Mouse (Mus musculus): ENCODE measurements around the gene Paox. TPM values are rescaled to one million over a fixed set of nuclear protein-coding genes. Genes with fewer than 3 reads are reported as not detected.

Paox gene
- polyA plus RNA-seq, 1 experiment: 5.1 TPM

DNA sequence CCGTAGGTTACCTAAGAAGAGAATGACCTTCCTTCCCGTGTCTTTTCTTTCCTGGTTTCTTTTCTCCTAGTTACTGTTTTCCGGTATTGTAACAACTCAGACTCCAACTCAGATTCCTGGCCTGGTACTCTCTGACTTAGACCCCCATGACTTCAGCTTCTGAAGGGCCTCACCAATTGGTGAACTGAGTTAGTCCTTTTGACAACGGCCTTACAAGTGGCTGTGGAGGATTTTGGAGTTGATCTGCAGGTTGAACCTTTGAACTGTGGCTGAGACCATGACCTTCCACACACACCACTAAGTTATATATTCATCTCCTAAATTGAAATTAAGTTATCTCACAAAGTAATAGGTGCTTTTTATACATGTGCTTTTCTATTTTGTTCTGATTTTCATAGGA is 68.6 kb downstream of the Paox start:
- TF ChIP-seq POLR2A (IDR thresholded peaks at IDR 0.05; ENCODE audit: borderline replicate concordance, extremely low read depth, insufficient read depth, insufficient read length, poor library complexity, severe bottlenecking) (no peak), CTCF (IDR thresholded peaks at IDR 0.05; ENCODE audit: borderline replicate concordance, extremely low read depth, insufficient read depth, insufficient read length) (no peak)
- no peak for DNase-seq (ENCODE audit: low read depth)

Other genes starting within 250 kb of the Paox start
- gene Kndc1, start 221.1 kb upstream of the Paox start, polyA plus RNA-seq (2012; rRNA removed): 17.0 and 33.3 TPM in 2 replicates
- not detected in 2 replicates for gene Utf1, start 172.0 kb upstream of the Paox start, polyA plus RNA-seq (2012; rRNA removed)
- gene 6430531B16Rik, start 137.0 kb upstream of the Paox start, polyA plus RNA-seq (2012; rRNA removed): 0.55 and 0.76 TPM in 2 replicates
- 12.7 and 14.7 TPM in 2 replicates for gene Adam8, start 123.2 kb upstream of the Paox start, polyA plus RNA-seq (2012; rRNA removed)
- gene Zfp511, start 79.4 kb upstream of the Paox start, polyA plus RNA-seq (2012; rRNA removed): 88.0 and 121 TPM in 2 replicates
- gene Tubgcp2, start 79.1 kb upstream of the Paox start, polyA plus RNA-seq (2012; rRNA removed): 70.3 and 76.2 TPM in 2 replicates
- 1.3 and 4.0 TPM in 2 replicates for gene Msx3, start 66.7 kb upstream of the Paox start, polyA plus RNA-seq (2012; rRNA removed)
- 146 and 172 TPM in 2 replicates for gene Caly, start 33.3 kb upstream of the Paox start, polyA plus RNA-seq (2012; rRNA removed)
- 6.4 TPM in 1 of 2 replicates, not detected in the other for gene Prap1, start 22.4 kb upstream of the Paox start, polyA plus RNA-seq (2012; rRNA removed)
- gene Fuom, start 13.4 kb upstream of the Paox start, polyA plus RNA-seq (2012; rRNA removed): 25.3 and 25.7 TPM in 2 replicates
- 74.9 and 75.4 TPM in 2 replicates for gene Echs1, start 677 bp downstream of the Paox start, polyA plus RNA-seq (2012; rRNA removed)
- gene Mtg1, start 21.8 kb downstream of the Paox start, polyA plus RNA-seq (2012; rRNA removed): 33.9 and 41.5 TPM in 2 replicates
- gene Sprn, start 39.1 kb downstream of the Paox start, polyA plus RNA-seq (2012; rRNA removed): 10.2 and 16.2 TPM in 2 replicates
- gene Olfr522, start 49.0 kb downstream of the Paox start, polyA plus RNA-seq (2012; rRNA removed): not detected in 2 replicates
- not detected in 2 replicates for gene Olfr523, start 57.4 kb downstream of the Paox start, polyA plus RNA-seq (2012; rRNA removed)
- not detected in 2 replicates for gene Olfr524, start 90.2 kb downstream of the Paox start, polyA plus RNA-seq (2012; rRNA removed)
- 0.04 TPM in 1 of 2 replicates, not detected in the other for gene Cd163l1, start 102.5 kb downstream of the Paox start, polyA plus RNA-seq (2012; rRNA removed)
- 0.05 TPM in 1 of 2 replicates, not detected in the other for gene 5830411N06Rik, start 131.5 kb downstream of the Paox start, polyA plus RNA-seq (2012; rRNA removed)
- not detected in 2 replicates for gene Olfr525, start 205.1 kb downstream of the Paox start, polyA plus RNA-seq (2012; rRNA removed)
- not detected in 2 replicates for gene Olfr527, start 218.2 kb downstream of the Paox start, polyA plus RNA-seq (2012; rRNA removed)
- not detected in 2 replicates for gene Olfr60, start 245.9 kb downstream of the Paox start, polyA plus RNA-seq (2012; rRNA removed)

Data from brain, embryonic 14.5 days (tissue).